Mouse (Mus musculus): ENCODE results near the gene Kremen2. TPM values are rescaled to one million over a fixed set of nuclear protein-coding genes. Genes with fewer than 3 reads are reported as not detected.

Gene Kremen2
- total RNA-seq, 2 experiments from 2014 or later, result 0.48 to 0.81 TPM

GRCm38 (mm10) chr17:23770493-23770892 is 24.9 kb upstream of the Kremen2 start:
- DNase-seq (ENCODE audit: low spot score in 2 of 2), result no peak
- intact Hi-C loops (cut with DNase I), result no loop called here

DNA sequence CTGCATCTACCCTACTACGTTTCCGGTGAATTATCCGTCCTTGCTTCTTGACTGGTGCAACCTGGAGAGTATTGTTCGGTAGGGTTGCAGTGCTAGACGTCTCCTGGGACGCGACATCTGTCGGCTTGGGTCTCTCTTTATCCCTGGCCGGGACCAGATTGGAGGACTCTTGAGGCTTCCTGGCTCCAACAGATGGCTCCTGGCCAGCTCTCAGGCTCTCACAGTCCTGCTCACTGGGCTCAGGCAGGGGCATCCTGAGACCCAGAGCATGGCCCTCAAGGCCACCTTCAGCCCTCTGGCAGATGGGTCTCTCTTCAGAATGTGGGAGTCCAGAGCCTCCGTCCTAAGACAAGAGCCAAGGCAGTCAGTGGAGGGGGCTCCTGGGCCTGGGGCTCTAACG is 17.3 kb upstream of the Kremen2 start:
- intact Hi-C loops (cut with DNase I), result no loop called here
- no peak for DNase-seq (ENCODE audit: low spot score in 2 of 2)

DNA sequence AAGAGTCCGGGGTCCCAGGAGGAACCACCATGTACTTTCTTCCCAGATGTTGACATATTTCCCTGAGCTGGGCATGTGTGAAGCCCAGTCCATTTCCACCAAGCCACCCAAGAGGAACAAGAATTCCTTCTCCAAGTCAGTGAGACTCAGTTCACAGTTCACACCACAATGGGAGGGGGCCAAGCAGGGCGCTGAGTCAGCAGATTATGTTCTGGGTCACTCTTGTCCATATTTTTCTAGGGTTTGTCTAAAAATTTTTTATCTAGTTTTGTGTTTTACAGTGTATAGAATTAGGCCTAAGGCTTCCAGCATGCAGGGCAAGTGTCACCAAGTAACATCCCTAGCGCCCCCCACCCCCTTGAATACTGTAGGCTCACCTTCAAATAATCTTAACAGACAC is 15.5 kb upstream of the Kremen2 start:
- no peak for DNase-seq (ENCODE audit: low spot score in 2 of 2)
- intact Hi-C loops (cut with DNase I), result no loop called here

GRCm38 (mm10) chr17:23760231-23760630 is 14.6 kb upstream of the Kremen2 start:
- intact Hi-C loops (cut with DNase I), result no loop called here
- DNase-seq (ENCODE audit: low spot score in 2 of 2), result no peak

DNA sequence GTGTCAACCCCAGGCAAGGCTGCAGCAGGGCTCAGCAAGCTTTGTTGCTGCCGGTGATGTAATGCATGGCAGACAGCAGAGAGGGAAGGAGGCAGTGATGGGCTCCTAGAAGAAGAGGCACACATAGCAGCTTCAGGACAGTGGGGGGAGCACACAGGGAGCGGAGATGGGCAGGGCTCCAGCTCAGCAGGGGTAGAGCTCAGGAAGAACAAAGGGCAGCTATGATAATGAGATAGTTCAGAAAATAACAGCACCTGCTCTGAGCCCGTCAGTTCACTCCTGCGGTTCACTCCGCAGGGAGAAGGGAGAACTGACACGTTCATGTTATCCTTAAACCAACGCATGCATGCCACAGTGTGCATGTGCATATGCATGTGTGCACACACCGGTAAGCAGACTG is 13.2 kb upstream of the Kremen2 start:
- intact Hi-C loops (cut with DNase I), result no loop called here
- DNase-seq (ENCODE audit: low spot score in 2 of 2), result no peak

DNA sequence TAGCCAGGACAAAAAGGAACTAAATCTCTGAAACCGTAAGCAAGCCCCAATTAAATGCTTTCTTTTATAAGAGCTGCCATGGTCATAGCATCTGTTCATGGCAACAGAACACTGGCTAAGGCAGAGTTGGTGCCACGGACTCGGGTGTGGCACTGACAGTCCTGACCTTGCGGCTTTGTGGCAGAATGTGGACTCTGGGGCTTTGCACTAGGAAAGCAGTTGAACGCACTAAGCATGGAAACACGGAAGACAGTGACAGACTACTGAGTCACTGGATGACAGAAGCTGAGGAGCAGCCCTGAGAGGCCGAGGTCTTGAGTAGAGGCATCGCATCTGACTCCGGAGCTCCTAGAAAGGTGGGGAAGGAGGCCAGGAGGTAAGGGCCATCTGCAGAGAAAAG is 11.9 kb upstream of the Kremen2 start:
- intact Hi-C loops (cut with DNase I), result no loop called here
- no peak for DNase-seq (ENCODE audit: low spot score in 2 of 2)

- DNase-seq (ENCODE audit: low spot score in 2 of 2), result no peak
- intact Hi-C loops (cut with DNase I), result no loop called here
These were observed 10.1 kb upstream of the Kremen2 start for GRCm38 (mm10) chr17:23755689-23756088.

GRCm38 (mm10) chr17:23749400-23750191 is 4.0 kb upstream of the Kremen2 start:
- intact Hi-C loops (cut with DNase I), result no loop called here
- no peak for DNase-seq (ENCODE audit: low spot score in 2 of 2)

DNA sequence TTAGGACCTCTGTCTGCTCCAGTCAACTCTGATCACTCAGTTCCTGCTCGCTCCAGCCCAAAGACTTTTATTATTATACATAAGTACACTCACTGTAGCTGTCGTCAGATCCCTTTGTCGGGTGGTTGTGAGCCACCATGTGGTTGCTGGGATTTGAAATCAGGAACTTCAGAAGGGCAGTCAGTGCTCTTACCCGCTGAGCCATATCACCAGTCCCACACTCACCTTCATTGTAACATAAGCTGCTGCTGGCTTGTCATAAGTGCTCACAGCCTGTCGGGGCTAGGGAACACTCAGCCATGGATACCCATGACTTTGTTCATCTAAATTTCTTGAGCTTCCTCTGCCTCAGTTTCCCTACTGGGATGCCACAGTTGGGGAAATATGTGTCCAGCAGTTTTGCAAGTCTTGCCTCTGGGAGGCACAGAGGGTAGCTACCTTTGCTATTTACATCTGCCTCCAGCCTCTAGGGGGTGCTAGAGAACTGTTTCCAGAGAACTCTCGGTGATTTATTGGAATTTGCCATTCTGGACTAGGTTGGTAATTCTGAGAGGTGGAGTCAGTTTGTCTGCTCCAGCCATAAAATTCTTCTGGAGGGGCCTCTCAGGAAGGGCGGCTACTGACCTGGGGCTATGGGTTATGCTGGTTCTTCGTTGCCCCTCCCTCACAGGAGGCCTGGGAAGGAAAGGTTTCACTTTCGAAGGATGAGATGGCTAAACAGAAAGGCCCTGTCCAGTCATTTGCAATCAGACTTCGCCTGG is 3.2 kb upstream of the Kremen2 start:
- DNase-seq (ENCODE audit: low spot score in 2 of 2), result peak in 1 of 2 experiments; percentile 57
- intact Hi-C loops (cut with DNase I), result no loop called here

- intact Hi-C loops (cut with DNase I), result no loop called here
- no peak for DNase-seq (ENCODE audit: low spot score in 2 of 2)
These were observed 2.4 kb upstream of the Kremen2 start for GRCm38 (mm10) chr17:23748026-23748425.

- intact Hi-C loops (cut with DNase I), result no loop called here
- no peak for DNase-seq (ENCODE audit: low spot score in 2 of 2)
These were observed 1.8 kb upstream of the Kremen2 start for GRCm38 (mm10) chr17:23747471-23747870.

GRCm38 (mm10) chr17:23746767-23747166 is 1.1 kb upstream of the Kremen2 start:
- intact Hi-C loops (cut with DNase I), result no loop called here
- no peak for DNase-seq (ENCODE audit: low spot score in 2 of 2)

GRCm38 (mm10) chr17:23746311-23746710 is 678 bp upstream of the Kremen2 start:
- DNase-seq (ENCODE audit: low spot score in 2 of 2), result no peak
- intact Hi-C loops (cut with DNase I), result no loop called here

GRCm38 (mm10) chr17:23744651-23745050 is 982 bp downstream of the Kremen2 start:
- intact Hi-C loops (cut with DNase I), result no loop called here
- DNase-seq (ENCODE audit: low spot score in 2 of 2), result no peak

- DNase-seq (ENCODE audit: low spot score in 2 of 2), result no peak
- intact Hi-C loops (cut with DNase I), result no loop called here
These were observed 1.6 kb downstream of the Kremen2 start for GRCm38 (mm10) chr17:23744076-23744475.

GRCm38 (mm10) chr17:23742941-23743340 is 2.7 kb downstream of the Kremen2 start:
- intact Hi-C loops (cut with DNase I), result no loop called here
- no peak for DNase-seq (ENCODE audit: low spot score in 2 of 2)

DNA sequence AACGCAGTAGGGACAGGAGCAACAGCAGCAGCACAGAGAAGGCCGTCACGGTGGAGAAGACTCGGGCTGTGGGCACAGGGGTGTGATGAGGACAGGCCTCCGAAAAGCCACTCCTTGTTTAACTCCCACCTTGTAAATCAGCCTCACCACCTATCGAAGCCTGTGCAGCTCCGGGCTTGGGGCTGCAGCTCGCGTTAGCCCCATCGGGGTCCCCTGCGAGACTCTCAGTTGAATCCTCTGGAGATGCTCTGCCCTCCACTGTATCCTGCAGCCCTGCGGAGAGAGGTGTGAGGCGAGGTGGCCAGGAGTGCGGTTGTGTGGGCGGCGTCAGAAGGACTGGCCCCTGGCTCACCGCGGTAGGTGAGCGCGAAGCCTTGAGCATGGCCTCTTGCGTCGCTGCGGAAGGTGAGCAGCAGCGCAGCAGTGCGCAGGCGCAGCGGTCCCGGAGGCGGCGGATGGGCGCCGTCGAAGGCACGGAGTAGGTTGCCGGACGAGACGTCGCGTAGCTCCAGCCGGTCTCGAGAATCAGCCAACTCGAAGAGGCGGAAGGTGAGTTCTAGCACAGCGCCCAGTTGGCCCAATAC is 3.3 kb downstream of the Kremen2 start:
- no peak for DNase-seq (ENCODE audit: low spot score in 2 of 2)
- intact Hi-C loops (cut with DNase I), result no loop called here

DNA sequence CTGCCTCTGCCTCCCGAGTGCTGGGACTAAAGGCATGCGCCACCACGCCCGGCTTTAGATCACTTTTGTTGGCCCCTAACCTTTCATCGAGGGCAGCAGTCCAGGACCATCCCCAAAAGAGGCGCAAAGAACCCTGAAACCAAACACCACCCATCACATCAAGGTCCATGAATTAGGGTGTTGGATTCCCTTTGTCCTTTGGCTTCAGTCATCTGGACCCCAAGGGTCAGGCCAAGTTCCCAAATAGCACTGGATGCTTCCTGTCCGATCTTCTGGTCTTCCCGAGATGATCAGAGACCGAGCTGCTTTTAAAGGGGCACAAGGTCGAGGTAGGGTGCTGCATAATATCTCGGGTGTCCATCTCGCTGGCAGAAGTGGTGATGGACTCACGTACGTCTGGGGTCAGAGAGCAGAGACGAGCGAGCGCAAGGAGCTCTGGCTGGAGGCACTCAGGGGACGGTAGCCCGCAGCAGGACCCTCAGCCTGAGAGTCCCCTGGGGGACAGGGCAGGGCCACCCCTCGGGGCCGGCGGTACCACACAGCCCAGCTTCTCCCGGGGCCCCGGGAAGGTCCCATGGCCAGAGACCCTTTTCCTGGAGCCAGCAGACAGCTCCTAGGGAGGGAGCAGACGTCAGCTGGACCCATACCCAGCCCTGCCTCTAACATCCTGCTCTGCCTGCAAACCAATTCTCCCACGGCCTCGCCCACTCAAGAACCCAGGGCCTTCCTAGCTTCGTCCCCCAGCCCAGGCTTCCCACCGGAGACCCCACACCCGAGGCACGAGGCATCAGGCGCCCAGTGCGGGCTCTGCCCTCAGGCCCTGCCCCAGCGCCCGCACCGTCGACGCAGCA is 4.0 kb downstream of the Kremen2 start:
- intact Hi-C loops (cut with DNase I), result no loop called here
- DNase-seq (ENCODE audit: low spot score in 2 of 2), result no peak

DNA sequence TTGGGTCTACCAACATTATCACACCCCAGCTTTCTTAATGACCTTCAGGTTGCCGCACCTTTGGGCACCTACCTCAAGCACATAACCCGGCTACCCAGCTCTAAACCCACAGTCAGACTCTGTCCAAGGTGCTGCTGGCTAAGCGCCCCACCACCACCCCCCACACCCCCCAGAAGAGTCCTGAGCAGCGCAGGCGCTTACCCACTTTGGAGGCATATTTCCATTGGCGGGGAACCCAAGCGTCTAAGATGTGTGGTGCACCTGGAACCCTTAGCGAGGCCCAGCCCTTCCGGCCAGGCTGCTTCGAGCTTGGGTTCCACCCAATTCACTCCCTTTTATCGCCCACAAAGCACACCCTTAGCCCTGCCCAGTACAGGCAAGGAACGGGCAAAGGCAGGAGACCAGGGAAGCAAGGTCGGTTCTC is 5.0 kb downstream of the Kremen2 start, which contains the start of gene Paqr4:
Paqr4 (minus strand) TSS at position 270 of the 424 bp plus-strand sequence.
- DNase-seq (ENCODE audit: low spot score in 2 of 2), result no peak
- intact Hi-C loops (cut with DNase I), result no loop called here

DNA sequence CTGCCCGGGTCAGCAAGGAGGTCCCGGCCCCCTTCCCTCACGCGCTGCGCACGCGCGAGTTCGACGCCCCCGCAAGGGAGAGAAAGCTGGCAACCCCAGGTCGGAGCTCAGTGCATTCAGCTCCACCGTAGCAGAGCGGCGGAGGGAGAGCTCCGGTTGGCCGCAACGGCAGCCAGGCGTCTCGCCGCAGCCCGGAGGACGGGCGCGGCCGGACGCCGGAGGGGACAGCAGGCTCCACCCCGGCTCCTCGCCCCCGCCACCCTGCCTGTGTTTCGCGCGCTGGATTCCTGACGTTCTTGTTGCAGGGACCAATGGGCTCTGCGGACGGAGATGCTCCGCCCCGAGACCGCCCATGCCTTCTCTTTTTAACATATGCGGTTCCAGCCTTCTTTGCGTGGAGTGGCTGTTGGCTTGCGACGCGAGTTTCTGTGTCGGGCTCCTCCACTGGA is 5.5 kb downstream of the Kremen2 start:
- DNase-seq (ENCODE audit: low spot score in 2 of 2), result peak; percentile 93 to 94
- intact Hi-C loops (cut with DNase I), result no loop called here

All from left cerebral cortex, postnatal 36 days (tissue).